Mouse (Mus musculus) right cerebral cortex, postnatal 36 days (tissue): Measurements from ENCODE around the gene Neurog3.

Experiments used
- DNase-seq, 2 experiments: peaks; one replicate each; pipeline ENCODE4 v3.0.0; 2022; ENCODE audit warnings: low spot score in 2 of 2, mixed read lengths in 1 of 2

Gene Neurog3

DNA sequence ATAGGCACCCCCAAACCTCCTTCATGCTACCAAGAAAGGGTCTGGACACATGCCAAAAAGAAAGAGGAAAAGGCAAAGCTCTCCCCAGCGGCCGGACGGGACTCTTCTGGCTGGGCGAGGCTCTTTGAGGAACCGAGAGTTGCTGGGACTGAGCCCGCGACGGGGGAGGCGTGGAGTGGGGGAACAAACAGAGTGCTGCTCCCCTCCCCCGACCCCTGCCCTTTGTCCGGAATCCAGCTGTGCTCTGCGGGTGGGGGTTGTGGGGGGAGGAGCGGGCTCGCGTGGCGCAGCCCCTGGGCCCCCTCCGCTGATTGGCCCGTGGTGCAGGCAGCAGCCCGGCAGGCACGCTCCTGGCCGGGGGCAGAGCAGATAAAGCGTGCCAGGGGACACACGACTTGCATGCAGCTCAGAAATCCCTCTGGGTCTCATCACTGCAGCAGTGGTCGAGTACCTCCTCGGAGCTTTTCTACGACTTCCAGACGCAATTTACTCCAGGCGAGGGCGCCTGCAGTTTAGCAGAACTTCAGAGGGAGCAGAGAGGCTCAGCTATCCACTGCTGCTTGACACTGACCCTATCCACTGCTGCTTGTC lies at the start of gene Neurog3:
Gene Neurog3 (plus strand): TSS at position 400 of the 591 bp plus-strand sequence.
- DNase-seq, result no peak

DNA sequence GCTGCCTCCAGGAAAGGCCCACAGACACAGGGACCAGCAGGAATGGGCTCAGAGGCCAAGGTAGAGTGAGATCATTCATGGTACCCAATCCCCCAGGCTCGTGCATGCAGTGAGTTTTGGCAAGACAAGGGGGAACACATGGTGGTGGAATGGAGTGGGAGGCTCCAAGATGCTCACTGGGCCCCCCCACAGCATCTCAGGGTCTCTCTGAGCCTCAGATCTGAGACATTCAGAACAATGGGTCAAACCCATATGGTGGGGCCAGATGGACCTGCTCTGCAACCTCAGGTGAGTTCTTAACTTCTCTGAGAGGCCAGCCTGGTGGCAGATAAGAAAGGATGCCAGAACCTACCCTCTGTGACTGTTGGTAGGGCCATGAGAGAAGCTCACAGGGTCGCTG lies 46.8 kb upstream of the Neurog3 start:
- no peak for DNase-seq

DNA sequence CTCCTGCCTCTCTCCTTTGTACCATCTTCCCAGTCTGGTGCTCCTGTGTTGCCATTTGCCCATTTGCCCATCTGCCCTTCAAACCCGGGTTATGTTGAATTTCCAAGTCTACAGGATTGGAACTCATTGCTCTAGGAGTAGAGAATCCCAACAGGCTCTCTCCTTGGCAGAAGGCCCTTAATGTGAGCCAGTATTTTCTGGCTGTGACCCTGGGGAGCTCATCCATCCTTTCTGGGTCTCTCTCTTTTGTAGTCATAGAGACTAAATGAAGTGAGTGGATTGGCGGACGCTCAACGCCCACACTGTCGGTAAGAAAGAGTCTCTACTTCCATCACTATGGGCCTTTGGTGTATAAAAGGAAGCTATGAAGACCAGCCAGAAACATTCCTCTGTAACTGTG lies 46.1 kb upstream of the Neurog3 start:
- DNase-seq, result no peak

DNA sequence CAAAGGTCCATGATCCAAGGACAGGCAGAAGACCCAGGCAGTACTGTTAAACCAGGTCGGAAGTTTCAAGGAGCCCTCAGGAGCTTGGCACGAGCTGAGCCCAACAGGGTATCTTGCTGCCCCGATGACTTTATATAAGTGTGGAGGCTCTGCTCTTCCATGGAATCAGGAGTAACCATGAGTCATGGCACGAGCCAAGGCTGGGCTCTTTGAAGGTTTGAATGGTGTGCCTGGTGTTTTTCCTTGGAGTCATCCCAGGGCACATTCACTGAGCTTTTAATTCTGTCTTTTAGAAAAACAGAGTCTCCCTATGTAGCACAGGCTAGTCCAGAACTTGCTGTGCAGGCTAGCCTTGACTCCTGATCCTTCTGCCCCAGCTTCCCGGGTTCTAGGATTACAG lies 44.5 kb upstream of the Neurog3 start:
- no peak for DNase-seq

DNA sequence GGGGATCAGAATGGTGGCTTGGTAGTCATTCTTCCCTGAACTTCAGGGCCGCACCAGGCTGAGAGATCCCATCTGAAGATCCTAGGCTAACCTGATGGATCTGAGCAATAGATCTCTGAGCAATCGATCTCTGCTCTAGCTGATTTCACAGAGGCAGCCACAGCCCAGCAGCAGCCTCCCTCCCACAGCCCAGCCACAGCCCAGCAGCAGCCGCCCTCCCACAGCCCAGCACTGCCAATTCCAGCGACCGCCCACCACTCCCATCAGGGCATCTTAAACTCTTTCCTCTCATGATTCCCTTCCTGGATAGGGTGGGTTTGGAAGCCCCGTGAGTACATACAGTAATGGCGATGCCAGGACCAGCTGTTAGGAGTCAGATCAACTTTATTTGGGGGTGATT lies 43.8 kb upstream of the Neurog3 start:
- no peak for DNase-seq

DNA sequence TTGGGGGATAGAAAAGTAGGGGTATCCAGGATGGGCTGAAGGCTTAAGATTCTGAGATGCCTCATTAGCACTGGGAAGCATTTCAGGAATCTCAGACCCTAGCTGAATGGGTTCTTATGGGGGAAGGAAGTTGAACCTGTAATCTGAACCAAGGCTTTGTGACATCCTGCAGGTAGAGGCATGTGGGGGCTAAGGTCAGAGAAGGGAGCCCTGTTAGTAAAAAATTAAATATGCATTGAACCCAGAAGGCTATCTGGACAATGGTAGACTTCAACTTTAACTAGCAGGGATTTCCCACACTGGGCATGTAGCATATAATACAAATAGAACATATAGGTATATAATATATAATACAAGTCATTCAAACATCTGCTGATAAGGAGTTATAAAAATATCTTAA lies 43.4 kb upstream of the Neurog3 start:
- no peak for DNase-seq

DNA sequence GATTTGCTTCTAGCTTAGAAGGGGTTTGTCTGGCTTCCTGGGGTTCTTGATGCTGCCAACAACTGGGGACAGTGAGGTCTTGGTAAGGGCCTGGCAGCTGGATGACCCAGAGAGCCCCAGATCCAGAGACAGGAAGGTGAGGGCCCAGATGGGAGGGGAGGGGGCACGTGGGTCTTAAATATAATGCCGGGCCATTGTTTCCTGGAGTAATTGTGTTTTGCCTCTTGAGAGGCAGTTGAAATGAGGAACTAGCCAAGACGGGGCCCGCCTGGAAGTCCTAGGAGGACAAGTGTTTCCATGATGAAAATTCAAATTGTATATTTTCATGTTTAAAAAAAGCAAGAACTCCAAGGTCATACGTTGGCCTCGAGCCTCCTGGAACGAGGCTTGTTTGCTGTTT lies 39.0 kb upstream of the Neurog3 start:
- DNase-seq, result no peak

DNA sequence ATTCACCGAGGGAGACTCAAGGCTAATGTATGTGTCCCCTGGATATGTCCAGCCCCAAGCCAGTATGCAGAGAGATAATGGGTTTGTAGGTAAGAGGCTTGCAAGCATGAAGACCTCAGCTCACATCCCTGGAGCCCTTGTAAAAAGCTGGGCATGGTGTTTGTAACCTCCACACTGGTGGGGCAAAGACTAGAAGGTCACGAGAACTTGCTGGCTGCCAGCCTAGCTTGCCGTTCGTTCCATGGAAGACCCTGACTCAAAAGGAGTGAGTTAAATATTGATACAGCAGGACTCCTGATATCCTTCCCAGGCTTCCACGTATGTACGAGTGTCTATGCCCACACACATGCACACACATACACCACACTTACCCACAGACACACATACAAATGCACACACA lies 38.5 kb upstream of the Neurog3 start:
- DNase-seq, result no peak

DNA sequence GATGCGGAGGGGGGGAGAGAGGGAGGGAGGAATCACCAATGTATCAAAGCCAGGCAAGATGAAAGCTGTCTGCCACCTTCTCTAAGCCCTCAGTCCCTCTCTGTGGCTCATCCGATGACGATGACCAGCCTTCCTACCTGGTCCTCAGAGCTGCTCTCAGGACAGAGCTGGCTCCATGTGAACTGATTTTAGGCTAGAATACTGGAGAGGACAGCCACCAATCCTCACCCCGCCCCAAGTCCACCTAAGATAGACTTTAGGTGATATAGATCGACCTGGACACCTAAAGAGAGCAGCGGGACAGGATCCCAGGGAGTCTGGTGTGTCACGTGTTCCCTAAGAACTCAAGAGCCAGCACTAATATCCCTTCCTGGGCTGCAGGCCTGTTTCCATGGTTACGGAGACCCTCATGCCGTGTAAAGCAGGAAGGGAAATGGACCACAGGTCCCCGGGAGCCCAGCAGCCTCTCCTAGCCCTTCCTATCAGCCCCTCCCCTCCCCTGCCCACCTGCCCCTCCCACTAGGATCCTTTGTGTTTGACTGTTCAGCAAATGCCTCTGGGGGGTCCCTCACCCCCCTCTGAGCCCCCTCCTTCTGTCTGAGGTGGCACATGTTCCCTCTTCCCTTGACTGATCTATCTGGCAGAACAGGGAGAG lies 33.0 kb upstream of the Neurog3 start:
- no peak for DNase-seq

DNA sequence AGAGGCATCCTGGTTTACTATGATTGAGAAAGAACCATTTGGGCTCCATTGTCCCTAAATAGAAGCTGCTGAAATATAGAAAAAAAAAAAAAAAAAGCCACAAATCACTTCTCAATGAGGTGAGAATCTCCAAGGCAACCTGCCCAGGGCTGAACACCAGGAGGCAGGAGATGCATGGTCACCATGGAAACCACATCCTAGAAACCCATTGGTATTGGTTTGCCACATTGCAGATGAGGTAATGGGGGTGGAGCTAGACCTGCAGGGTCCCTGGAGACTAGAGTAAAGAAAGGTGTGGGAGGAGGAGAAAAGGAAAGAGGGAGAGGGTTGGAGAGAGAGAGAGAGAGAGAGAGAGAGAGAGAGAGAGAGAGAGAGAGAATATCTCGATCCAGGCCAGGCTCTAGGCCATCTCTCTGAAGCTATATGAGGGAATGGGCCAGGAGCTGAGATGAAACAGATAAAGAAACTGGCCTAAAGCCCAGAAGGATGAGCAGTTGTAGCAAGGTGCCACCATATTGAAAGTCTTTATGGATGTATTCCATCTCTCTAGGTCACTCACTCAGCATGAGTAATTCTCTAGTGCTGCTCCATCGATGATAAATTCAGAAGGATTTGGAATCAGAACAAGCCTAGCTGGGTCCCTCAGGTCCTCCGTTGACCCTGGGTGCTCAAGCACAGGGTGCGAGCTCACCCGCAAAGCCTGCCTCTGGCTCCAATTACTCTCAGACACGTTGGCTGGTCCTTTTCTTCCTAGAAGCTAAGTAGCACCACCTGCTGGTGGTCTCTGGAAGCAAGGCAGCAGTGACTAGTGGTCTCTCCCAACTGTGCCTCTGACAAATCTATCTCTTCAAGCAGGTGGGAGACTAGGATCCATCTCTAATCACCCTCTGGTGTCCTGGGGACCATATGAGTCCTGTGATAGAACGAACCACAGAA lies 31.1 kb upstream of the Neurog3 start:
- peak; percentile 81 to 86 for DNase-seq

DNA sequence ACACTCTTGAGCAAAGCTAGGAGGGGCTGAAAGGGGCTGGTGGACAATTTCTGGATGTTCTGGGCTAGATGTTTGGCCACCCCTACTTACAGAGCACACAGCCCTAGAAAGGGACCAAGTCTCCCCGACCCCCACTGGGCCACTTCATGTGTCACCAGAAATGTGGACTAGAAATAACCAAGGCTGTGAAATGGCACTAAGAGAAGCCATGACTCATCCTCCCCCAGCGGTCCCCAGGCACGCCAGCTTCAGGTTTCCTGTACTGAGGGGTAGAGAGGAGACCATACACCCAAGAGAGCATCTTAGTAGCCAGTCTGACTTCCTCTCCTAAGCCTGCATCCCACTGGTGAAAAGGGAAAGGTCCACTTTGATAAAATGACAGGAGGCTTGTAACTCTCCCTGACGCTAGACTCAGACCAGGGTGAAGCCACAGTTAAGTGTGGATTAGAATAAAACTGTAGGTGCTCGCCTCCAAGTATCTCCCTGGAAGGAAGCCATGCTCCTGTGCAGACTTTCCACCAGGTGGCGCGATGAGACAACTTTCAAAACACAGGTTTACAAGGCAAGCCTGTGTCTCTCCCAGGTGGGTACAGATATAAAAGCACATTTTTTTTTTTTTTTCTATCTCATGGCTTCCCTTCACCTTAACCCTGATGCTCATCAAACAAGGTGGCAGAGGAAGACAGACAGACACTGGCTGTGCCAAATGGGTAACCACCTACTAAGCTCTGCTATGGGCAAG lies 27.9 kb upstream of the Neurog3 start:
- peak; percentile 50 to 62 for DNase-seq

DNA sequence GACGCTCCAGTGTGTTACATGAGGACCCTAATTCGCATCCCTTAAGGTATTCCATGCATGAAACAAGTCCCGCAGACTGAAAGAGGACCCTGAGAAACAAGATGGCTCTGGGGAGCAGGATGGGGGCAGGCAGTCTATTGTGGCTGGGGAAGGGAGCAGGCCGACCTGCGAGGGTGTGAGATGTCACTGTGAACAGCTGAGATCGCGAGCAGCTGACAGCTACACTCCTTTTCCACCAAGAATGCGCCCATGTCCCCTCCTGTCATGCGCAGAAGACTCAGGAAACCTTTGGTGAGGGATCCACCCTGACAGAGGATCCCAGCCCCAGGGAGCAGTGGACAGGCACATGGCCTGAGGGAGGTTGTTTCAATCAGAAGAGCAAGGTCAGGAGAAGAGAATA lies 25.8 kb upstream of the Neurog3 start:
- no peak for DNase-seq

DNA sequence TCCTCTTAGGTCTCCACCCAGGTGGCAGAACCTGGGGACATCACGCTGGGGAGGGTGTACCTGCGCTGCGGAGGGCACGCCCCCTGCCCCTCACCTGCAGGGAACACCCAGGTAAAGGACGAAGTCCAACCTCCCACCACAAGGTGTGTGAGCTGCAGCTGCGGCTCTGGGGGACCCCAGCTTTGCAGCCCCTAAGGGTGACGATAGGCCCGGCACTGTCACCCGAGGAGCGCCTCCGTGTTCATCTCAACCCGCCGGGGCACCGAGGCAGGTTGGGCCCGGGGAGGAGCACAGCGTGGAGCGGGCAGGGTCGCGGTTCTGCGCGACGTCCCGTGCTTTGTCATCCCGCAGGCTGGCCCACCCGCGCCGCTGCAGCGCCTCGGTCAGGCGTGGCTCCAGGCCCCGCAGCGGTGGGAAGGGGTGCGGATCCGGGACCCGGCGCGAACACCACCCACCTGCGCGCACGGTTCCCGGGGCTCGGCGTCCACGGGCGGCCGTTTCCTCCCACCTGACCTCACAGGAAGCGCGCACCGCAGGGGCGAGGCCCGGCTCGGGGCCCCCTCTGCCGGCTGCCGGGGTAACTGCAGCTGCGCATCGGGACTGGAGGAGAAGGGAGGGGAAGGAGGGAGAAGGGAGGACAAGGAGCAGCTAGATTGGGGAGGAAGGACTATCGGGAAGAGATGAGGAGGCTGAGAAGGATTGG lies 22.2 kb upstream of the Neurog3 start:
- peak; percentile 81 to 82 for DNase-seq

DNA sequence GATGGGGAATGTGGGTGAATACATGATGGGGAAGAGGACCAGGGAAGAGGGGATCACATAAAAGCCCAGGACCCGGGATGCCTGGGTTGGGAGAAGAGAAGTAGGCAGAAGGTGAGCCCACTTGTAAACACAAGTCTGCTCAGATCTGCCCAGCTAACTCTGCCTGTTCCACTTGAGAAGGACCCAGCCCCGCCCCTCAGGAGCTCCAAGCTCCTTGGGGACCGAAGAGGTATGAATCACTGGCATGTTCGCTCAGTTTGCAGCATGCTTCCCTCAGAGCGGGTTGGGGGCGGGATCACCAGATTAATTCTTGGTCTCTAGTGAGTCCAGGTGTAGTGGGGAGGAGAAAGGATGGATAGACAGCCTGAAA lies 21.7 kb upstream of the Neurog3 start:
- peak; percentile 34 to 48 for DNase-seq

DNA sequence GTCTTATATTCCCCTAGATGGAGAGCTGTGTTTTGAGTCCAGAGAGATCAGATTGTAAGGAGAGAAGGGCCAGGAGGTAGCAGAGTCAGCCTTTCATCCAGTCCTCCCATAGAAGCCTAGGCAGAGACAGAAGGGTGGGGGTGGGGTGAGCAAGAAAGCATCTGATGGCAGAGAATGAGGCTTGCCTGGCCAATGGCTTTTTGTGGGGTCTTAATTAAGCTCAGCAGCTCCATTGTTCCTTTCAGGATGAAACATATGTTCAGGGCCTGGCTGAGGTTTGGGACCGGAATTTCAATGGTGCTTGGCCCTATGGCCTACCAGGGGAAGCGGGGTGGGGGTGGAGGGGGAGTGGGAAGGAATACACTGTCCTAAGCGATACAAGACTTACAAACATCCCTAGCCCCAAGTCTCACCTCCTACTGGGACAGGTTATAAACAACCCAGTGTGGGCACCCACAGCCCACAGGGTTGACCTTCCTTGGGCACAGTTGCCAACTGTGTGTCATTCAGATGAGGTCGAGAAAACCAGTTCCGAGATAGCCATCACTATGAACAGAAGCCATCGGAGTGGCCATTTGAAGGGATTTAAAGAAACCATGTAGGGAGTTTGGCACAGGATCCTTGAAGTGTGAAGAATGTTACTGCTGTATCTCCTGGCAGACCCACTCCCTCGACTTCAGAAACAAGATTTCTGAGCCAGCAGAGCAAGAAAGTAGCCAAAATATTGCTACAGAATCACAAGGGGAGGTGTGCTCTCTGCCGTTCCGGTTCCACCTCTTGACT lies 18.8 kb upstream of the Neurog3 start:
- no peak for DNase-seq

DNA sequence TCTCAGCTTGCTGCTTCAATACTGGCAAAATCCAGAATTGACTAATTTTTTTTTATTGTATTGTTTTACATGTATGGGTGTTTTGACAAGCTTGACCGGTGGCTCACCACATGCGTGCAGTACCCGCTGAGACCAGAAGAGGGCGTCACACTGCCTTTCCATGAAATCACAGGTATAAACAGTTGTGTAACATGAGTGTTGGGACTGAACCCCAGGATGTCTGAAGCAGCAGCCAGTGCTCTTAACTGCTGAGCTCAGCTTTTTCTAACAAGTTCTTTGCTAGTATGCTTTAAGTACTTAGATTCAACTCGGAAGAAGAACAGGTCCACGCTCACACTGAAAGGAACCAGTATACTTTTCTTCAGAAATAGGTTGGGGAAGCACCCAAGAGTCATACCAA lies 5.8 kb upstream of the Neurog3 start:
- DNase-seq, result no peak

DNA sequence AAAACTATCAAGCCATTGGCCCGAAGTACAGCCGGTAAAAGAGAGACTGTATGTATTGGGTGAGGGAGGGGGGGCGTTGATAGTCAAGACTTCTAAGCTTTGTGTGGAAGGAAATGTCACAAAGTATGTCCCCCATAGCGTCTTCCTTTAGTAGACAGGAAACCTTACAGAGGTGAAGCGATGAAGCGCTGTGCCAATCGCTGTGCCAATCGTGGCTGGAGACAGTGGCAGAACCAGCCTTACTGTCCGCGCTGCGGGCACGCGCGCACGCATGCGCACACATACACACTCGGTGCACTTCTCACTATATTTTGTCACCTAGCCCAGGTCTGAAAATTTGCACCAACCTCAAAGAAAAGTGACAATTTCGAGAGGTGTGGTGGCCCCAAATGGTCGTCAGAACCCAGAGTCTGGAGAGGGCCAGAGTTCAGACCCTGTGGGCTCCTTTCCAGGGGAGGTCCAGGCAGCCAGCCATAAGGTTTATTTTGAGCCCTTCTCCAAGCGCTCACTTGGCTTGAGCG lies 5.1 kb upstream of the Neurog3 start:
- no peak for DNase-seq

DNA sequence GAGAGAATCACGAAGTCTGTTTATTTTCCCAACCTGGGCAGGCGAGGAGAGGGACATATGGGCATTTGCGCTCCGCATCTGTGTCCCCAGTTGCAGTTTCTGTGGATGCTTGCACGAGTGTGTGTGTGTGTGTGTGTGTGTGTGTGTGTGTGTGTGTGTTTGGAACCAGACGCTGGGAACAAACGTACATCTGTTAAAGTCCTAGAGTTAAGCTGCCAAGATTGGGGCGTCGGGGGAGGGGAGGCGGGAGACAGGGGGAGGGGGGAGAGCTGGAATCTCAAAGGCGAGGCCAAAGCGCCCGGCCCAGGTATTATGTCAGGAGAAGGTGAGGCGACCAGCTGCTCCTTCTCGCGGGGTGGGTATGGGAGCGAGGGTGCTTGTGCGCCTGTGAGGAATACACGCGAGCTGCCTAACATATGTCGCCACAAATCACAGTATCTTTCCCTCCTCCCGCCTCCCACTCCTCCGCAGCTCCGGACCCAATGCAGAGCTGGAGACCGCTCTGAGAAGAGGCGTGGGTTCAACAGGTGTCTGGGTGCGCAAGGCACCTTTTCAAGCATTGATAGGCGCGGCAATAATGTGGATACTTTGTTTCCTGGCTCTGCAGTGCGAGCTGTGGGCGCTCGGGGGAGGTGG lies 4.5 kb upstream of the Neurog3 start:
- peak; percentile 50 to 70 for DNase-seq

DNA sequence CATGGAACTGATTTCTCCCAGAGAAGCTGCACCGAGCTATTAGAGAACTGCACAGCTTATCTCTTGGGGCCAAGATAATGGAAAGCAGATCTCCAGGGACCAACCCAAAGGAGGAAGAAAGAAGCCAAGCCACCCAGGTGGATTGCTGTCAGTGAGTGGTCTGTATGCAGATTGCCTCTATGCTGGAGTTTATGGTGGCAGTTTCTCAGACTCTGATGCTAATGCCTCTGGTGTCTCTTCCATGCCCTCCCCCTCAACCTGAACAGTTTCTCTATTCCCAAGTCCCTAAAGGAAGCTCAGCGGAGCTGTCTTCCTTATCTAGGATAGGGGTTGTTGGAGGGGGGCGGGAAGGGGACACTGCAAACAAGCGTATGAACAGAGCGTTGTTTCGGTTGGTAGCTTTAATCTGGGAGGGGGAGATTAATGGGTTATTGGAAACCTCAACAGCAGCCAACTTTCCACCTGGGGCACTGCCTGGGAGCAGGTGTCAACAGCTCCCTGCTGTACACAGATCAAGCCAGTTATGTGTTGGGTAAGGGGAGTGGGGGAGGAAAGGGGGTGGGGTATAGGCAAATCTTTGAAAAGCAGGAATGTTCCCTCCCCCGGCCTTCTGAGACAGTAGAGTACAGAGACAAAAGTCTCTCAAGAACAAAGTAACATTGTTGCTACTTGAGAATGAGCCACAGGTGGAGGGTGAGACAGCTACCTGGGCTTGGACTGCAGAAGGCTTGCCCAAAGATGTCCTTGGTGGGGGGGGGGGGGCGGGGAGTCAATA lies 3.0 kb downstream of the Neurog3 start:
- no peak for DNase-seq
